Mouse (Mus musculus) myocyte (in vitro differentiated cells): ENCODE measurements around the gene St6galnac3.

Experiments used
- CEBPB ChIP-seq: IDR thresholded peaks from 2 replicates; pipeline ENCODE4 v1.6.1; 2011; ENCODE audit warnings: mild to moderate bottlenecking, moderate library complexity; ENCODE audit not compliant: poor library complexity, insufficient read depth, severe bottlenecking
- E2F4 ChIP-seq: IDR thresholded peaks from one replicate; pipeline ENCODE4 v1.6.1; 2011; ENCODE audit warnings: mild to moderate bottlenecking, control low read depth, moderate library complexity; ENCODE audit not compliant: insufficient read depth
- MYOG ChIP-seq, 3 experiments: IDR thresholded peaks; one replicate each; pipeline ENCODE4 v1.6.1; 2011; ENCODE audit warnings: control low read depth in 2 of 3, low read depth in 2 of 3, mild to moderate bottlenecking in 2 of 3; ENCODE audit not compliant: insufficient read length in 2 of 3, control insufficient read depth in 1 of 3, insufficient read depth in 1 of 3
- POLR2A ChIP-seq: IDR thresholded peaks from one replicate; pipeline ENCODE4 v1.6.1; 2011; ENCODE audit warnings: low read depth, mild to moderate bottlenecking, control low read depth, moderate library complexity; ENCODE audit not compliant: insufficient read length
- POLR2AphosphoS2 ChIP-seq: IDR thresholded peaks from one replicate; pipeline ENCODE4 v1.6.1; 2011; ENCODE audit warnings: low read depth, control low read depth; ENCODE audit not compliant: insufficient read length
- REST ChIP-seq: IDR thresholded peaks from one replicate; pipeline ENCODE4 v1.6.1; 2011; ENCODE audit warnings: mild to moderate bottlenecking, control low read depth, moderate library complexity; ENCODE audit not compliant: insufficient read depth, insufficient read length
- TCF12 ChIP-seq: IDR thresholded peaks from one replicate; pipeline ENCODE4 v1.6.1; 2011; ENCODE audit warnings: mild to moderate bottlenecking, control low read depth; ENCODE audit not compliant: poor library complexity, insufficient read depth, severe bottlenecking
- USF1 ChIP-seq: IDR thresholded peaks from one replicate; pipeline ENCODE4 v1.6.1; 2011; ENCODE audit warnings: low read depth, mild to moderate bottlenecking, control low read depth, moderate library complexity

- TF ChIP-seq MYOG (IDR thresholded peaks at IDR 0.05; ENCODE audit: control insufficient read depth in 1 of 3, insufficient read depth in 1 of 3, insufficient read length in 2 of 3, low read depth in 2 of 3) (no peak), POLR2A (no peak), REST (no peak), POLR2AphosphoS2 (no peak), TCF12 (no peak), CEBPB (no peak), USF1 (no peak), E2F4 (no peak)
Observed at GRCm38 (mm10) chr3:153484701-153485100, 240.3 kb downstream of the St6galnac3 start.
